Mouse (Mus musculus): ENCODE measurements around the gene Enox1.

Enox1 gene

DNA sequence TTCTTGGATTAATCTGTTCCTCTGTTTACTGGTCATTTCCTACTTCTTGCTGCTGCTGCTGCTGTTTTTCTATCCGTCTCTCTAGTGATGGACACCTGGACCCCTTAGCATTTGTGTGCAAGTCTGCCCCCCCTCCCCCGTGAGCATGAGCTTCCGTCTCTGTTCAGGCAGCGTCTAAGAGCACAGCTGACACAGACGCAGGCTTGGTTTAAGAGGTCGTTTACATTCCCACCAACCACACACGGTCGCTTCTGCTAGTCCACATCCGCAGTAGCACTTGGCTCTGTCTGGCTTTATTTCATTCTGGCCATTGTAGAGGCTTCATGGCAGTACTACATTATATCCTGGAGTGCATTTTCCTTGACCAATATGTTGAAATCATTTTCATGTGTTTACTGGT lies 301.7 kb downstream of the Enox1 start:
- H3K4me3 ChIP-seq (replicated peaks; ENCODE audit: low read length) = no peak overlapping the region
- H3K4me1 ChIP-seq (replicated peaks; ENCODE audit: low read depth, low read length) = no peaks in the 10 kb centered on the region
- no peaks in the 10 kb centered on the region for H3K9me3 ChIP-seq (ENCODE audit: low read length)
- TF ChIP-seq CTCF (conservative IDR thresholded peaks at IDR 0.05; ENCODE audit: low read length) (no peak), POU5F1 (IDR thresholded peaks at IDR 0.05; ENCODE audit: borderline replicate concordance, low read length) (no peak), NANOG (IDR thresholded peaks at IDR 0.05; ENCODE audit: borderline replicate concordance, low read length) (no peak)
- H3K27me3 ChIP-seq (ENCODE audit: insufficient read depth, low read length) = peaks cover 15% of the 10 kb centered on the region; the same call in 1 of the 2 replicates
- H3K36me3 ChIP-seq (ENCODE audit: insufficient read depth, low read length) = no peaks in the 10 kb centered on the region

DNA sequence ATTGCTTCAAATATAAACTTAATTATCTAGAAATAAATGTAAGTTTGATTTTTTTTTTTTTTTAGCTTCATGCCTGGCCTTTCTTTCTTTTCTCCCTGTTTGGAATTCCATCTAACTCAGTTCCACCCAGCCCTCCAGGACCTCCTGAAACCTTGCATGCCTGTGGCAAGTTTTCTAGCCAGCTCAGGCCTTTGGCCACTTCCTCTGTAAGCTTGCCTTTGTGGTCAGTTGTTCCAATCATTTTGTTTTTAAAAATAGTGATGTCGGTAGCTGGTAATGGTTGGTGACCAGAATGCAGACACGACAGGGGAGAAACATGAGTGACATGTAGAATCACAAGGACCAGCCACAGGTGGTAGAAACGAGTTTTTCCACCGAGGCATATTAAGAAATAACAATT lies 307.4 kb downstream of the Enox1 start:
- Histone ChIP-seq H3K9me3 (ENCODE audit: low read length) (no peaks in the 10 kb centered on the region), H3K4me1 (replicated peaks; ENCODE audit: low read depth, low read length) (no peaks in the 10 kb centered on the region), H3K4me3 (replicated peaks; ENCODE audit: low read length) (no peak overlapping the region), H3K36me3 (ENCODE audit: insufficient read depth, low read length) (no peaks in the 10 kb centered on the region), H3K27me3 (ENCODE audit: insufficient read depth, low read length) (0 out of 2 replicates have a peak, but pooled peaks cover 2% of the 10 kb centered on the region)
- TF ChIP-seq NANOG (IDR thresholded peaks at IDR 0.05; ENCODE audit: borderline replicate concordance, low read length) = no peak
- no peak for TF ChIP-seq CTCF (conservative IDR thresholded peaks at IDR 0.05; ENCODE audit: low read length)
- TF ChIP-seq POU5F1 (IDR thresholded peaks at IDR 0.05; ENCODE audit: borderline replicate concordance, low read length) = no peak

DNA sequence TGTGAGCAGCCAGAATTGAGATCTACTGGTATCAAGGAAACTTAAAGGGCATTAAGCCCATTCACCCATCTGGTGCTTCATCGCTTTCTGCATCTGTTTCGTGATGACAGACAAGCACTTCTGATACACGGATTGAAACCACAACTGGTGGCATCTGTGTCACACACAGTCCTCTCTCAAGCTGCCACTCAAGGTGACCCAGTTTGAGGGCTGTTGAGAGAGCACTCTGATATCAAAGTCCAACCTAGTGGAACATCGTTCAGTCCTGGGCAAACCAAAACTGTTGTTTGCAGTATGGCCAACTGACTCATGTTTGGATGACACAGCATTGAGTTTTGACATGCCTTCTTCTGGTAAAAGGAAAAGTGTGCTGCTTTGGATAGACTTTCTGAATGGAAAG lies 308.2 kb downstream of the Enox1 start:
- Histone ChIP-seq H3K36me3 (ENCODE audit: insufficient read depth, low read length) (no peaks in the 10 kb centered on the region), H3K4me3 (replicated peaks; ENCODE audit: low read length) (no peak overlapping the region), H3K4me1 (replicated peaks; ENCODE audit: low read depth, low read length) (no peaks in the 10 kb centered on the region), H3K9me3 (ENCODE audit: low read length) (0 out of 2 replicates have a peak, but pooled peaks cover 2% of the 10 kb centered on the region), H3K27me3 (ENCODE audit: insufficient read depth, low read length) (0 out of 2 replicates have a peak, but pooled peaks cover 2% of the 10 kb centered on the region)
- TF ChIP-seq NANOG (IDR thresholded peaks at IDR 0.05; ENCODE audit: borderline replicate concordance, low read length) (no peak), POU5F1 (IDR thresholded peaks at IDR 0.05; ENCODE audit: borderline replicate concordance, low read length) (no peak), CTCF (conservative IDR thresholded peaks at IDR 0.05; ENCODE audit: low read length) (no peak)

DNA sequence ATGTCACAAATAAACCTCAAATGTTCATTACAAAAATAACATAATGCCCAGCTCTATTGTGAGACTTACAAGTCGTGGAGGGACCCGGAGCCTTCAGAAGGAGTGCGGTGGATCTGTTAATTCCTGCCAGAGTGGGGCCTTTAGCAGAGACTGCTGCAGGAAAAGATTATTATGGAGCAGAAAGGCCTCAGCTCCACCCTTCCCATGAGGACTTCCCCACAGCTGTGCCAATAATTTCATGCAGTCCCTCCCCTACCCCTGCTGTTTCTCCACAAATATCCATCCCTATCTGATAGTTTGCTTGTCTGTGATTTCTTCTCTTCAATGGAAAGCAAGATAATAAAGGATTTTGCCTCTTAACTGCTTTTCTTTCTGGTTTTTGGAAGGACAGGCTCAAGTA lies 314.0 kb downstream of the Enox1 start:
- H3K4me1 ChIP-seq (replicated peaks; ENCODE audit: low read depth, low read length) = no peaks in the 10 kb centered on the region
- TF ChIP-seq NANOG (IDR thresholded peaks at IDR 0.05; ENCODE audit: borderline replicate concordance, low read length) = no peak
- TF ChIP-seq POU5F1 (IDR thresholded peaks at IDR 0.05; ENCODE audit: borderline replicate concordance, low read length) = no peak
- no peak for TF ChIP-seq CTCF (conservative IDR thresholded peaks at IDR 0.05; ENCODE audit: low read length)
- no peaks in the 10 kb centered on the region for H3K36me3 ChIP-seq (ENCODE audit: insufficient read depth, low read length)
- no peaks in the 10 kb centered on the region for H3K27me3 ChIP-seq (ENCODE audit: insufficient read depth, low read length)
- peaks cover 34% of the 10 kb centered on the region for H3K9me3 ChIP-seq (ENCODE audit: low read length)
- H3K4me3 ChIP-seq (replicated peaks; ENCODE audit: low read length) = no peak overlapping the region

DNA sequence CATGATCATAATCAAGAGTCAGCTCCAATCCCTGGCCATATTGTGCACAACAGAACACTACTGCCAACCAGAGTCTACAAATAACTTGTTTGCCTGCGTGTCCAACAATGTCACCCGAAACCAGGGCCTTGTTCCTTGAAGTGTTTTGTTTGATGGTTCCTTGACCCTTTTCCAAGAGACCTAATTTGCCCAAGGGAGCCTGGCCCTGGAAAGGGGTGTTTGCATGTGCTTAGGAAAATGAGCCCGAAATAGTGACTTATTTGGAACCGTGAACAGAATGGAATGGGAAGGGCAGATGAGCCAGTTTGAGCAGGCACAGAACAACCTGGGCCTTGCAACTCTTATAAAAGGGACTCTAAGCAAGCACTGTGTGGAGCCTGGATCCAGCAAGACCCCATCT lies 316.9 kb downstream of the Enox1 start:
- H3K4me1 ChIP-seq (replicated peaks; ENCODE audit: low read depth, low read length) = no peaks in the 10 kb centered on the region
- H3K4me3 ChIP-seq (replicated peaks; ENCODE audit: low read length) = no peak overlapping the region
- peaks cover 34% of the 10 kb centered on the region for H3K9me3 ChIP-seq (ENCODE audit: low read length)
- TF ChIP-seq NANOG (IDR thresholded peaks at IDR 0.05; ENCODE audit: borderline replicate concordance, low read length) (no peak), POU5F1 (IDR thresholded peaks at IDR 0.05; ENCODE audit: borderline replicate concordance, low read length) (no peak), CTCF (conservative IDR thresholded peaks at IDR 0.05; ENCODE audit: low read length) (no peak)
- H3K36me3 ChIP-seq (ENCODE audit: insufficient read depth, low read length) = no peaks in the 10 kb centered on the region
- no peaks in the 10 kb centered on the region for H3K27me3 ChIP-seq (ENCODE audit: insufficient read depth, low read length)

DNA sequence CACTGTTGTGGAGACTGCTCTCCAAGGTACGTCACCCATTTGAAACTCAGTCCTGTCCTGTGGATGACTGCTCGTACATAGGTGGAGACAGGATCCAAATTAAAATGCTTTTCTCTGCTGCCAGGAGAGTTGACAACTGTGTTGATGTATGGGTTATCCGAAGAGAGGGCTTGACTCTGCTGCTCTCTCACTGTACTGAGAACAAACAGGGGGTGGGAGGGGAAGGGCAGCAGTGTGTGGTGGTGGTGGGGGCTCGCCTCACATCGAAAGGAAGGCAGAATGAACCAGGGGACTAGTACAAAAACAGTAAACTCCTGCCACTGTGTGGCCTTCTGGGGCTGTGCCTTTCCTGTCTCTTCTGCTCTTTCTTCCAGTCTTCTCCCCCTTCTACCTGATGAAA lies 317.5 kb downstream of the Enox1 start:
- H3K4me1 ChIP-seq (replicated peaks; ENCODE audit: low read depth, low read length) = no peaks in the 10 kb centered on the region
- no peak overlapping the region for H3K4me3 ChIP-seq (replicated peaks; ENCODE audit: low read length)
- H3K36me3 ChIP-seq (ENCODE audit: insufficient read depth, low read length) = no peaks in the 10 kb centered on the region
- peaks cover 34% of the 10 kb centered on the region for H3K9me3 ChIP-seq (ENCODE audit: low read length)
- no peaks in the 10 kb centered on the region for H3K27me3 ChIP-seq (ENCODE audit: insufficient read depth, low read length)
- TF ChIP-seq CTCF (conservative IDR thresholded peaks at IDR 0.05; ENCODE audit: low read length) = no peak
- no peak for TF ChIP-seq POU5F1 (IDR thresholded peaks at IDR 0.05; ENCODE audit: borderline replicate concordance, low read length)
- TF ChIP-seq NANOG (IDR thresholded peaks at IDR 0.05; ENCODE audit: borderline replicate concordance, low read length) = no peak

DNA sequence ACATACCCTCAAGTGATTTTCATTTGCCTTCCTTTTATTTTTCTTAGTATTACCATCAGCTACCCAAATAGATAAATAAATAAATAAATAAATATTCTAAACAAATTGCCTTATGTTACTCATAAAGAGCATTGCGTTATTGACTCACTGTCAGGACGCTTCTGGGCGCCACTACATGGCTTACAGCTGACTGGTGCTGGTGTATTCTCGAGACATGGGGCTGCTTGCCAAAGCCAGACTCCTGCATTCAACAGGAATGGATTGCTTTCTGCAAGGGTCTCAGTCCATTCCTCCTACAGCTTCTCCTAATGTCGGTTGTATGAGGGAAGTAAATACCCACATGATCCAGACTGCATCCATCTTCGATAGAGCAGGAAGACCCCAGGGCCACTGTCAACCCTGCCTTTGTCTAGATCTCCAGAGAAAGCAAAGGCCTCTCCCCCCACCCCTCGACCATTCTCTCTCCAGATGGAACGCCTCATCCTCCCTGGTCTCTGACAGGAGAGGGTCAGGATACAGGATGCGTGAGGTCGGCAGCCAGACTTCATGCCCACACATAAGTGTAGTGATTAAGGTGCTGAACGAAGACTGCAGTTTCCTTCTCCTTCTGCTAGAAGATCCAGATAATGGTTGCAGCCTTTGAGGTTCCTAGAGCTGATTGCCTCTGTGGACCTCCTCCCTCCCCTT lies 318.7 kb downstream of the Enox1 start:
- peaks cover 3% of the 10 kb centered on the region; the same call in 1 of the 2 replicates for H3K4me1 ChIP-seq (replicated peaks; ENCODE audit: low read depth, low read length)
- peaks cover 27% of the 10 kb centered on the region for H3K9me3 ChIP-seq (ENCODE audit: low read length)
- H3K27me3 ChIP-seq (ENCODE audit: insufficient read depth, low read length) = peaks cover 1% of the 10 kb centered on the region; the same call in 1 of the 2 replicates
- H3K4me3 ChIP-seq (replicated peaks; ENCODE audit: low read length) = no peak overlapping the region
- no peak for TF ChIP-seq POU5F1 (IDR thresholded peaks at IDR 0.05; ENCODE audit: borderline replicate concordance, low read length)
- TF ChIP-seq CTCF (conservative IDR thresholded peaks at IDR 0.05; ENCODE audit: low read length) = no peak
- no peak for TF ChIP-seq NANOG (IDR thresholded peaks at IDR 0.05; ENCODE audit: borderline replicate concordance, low read length)
- H3K36me3 ChIP-seq (ENCODE audit: insufficient read depth, low read length) = no peaks in the 10 kb centered on the region

DNA sequence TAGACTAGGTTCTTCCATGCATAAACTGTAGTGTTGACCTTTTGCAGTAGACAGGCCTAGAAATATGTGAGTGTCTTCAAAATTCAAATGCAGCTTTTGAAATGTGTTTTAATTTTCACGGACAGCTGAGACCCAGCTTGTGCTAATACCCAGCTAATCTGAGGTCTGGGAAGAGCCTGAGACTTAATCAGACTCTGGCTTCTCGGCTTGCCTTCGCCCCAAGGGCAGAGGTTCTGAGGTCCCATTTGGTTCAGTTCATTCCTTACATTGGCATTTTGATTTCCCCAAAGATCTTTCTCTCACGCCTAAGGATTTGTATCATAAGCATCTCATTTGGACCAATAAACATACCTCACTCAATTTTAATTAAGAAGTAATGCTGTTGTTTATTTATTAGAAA lies 321.1 kb downstream of the Enox1 start:
- Histone ChIP-seq H3K4me1 (replicated peaks; ENCODE audit: low read depth, low read length) (peaks cover 10% of the 10 kb centered on the region), H3K36me3 (ENCODE audit: insufficient read depth, low read length) (no peaks in the 10 kb centered on the region), H3K27me3 (ENCODE audit: insufficient read depth, low read length) (peaks cover 15% of the 10 kb centered on the region), H3K9me3 (ENCODE audit: low read length) (peaks cover 3% of the 10 kb centered on the region), H3K4me3 (replicated peaks; ENCODE audit: low read length) (no peak overlapping the region)
- TF ChIP-seq NANOG (IDR thresholded peaks at IDR 0.05; ENCODE audit: borderline replicate concordance, low read length) (no peak), CTCF (conservative IDR thresholded peaks at IDR 0.05; ENCODE audit: low read length) (no peak), POU5F1 (IDR thresholded peaks at IDR 0.05; ENCODE audit: borderline replicate concordance, low read length) (no peak)

DNA sequence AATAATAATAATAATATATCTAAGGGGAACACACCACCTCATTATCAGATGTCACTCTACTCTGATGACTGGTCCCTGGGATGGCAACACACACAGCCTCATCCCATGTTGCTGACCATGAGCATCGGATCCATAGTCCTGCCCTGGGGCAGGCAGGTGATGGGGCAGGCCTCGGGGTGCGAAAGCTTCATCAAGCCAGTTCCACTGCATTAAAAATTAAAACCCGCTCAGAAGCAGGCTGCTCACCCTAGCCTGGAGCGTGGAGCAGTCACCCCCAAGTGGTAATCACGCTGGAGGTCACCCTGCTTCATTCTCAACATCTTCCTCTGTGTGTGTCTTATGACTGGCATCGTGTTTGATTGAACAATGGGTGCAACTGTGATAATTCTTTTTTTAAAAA lies 321.6 kb downstream of the Enox1 start:
- H3K4me1 ChIP-seq (replicated peaks; ENCODE audit: low read depth, low read length) = peaks cover 12% of the 10 kb centered on the region
- TF ChIP-seq NANOG (IDR thresholded peaks at IDR 0.05; ENCODE audit: borderline replicate concordance, low read length) (no peak), CTCF (conservative IDR thresholded peaks at IDR 0.05; ENCODE audit: low read length) (no peak), POU5F1 (IDR thresholded peaks at IDR 0.05; ENCODE audit: borderline replicate concordance, low read length) (no peak)
- no peaks in the 10 kb centered on the region for H3K9me3 ChIP-seq (ENCODE audit: low read length)
- H3K36me3 ChIP-seq (ENCODE audit: insufficient read depth, low read length) = no peaks in the 10 kb centered on the region
- peaks cover 15% of the 10 kb centered on the region for H3K27me3 ChIP-seq (ENCODE audit: insufficient read depth, low read length)
- H3K4me3 ChIP-seq (replicated peaks; ENCODE audit: low read length) = no peak overlapping the region
